Mouse (Mus musculus) CD4-positive, CD25-positive, alpha-beta regulatory T cell (primary cell): Measurements from ENCODE around the gene Zkscan8. TPM values are rescaled to one million over a fixed set of nuclear protein-coding genes. Genes with fewer than 3 reads are reported as not detected.

ENCODE experiments used
- polyA plus RNA-seq: library from polyadenylated mRNA; unstranded; fragments of 100-300 nt; shearing (Covaris generic); gene quantifications from one replicate; pipeline ENCODE4 v1.2.1, GENCODE M21; 2017

Gene Zkscan8
- 7.3 TPM for polyA plus RNA-seq

GRCm38 (mm10) chr13:21530781-21531201 lies at the start of gene Zkscan8:
Zkscan8 (minus strand) TSS chr13:21531120.

DNA sequence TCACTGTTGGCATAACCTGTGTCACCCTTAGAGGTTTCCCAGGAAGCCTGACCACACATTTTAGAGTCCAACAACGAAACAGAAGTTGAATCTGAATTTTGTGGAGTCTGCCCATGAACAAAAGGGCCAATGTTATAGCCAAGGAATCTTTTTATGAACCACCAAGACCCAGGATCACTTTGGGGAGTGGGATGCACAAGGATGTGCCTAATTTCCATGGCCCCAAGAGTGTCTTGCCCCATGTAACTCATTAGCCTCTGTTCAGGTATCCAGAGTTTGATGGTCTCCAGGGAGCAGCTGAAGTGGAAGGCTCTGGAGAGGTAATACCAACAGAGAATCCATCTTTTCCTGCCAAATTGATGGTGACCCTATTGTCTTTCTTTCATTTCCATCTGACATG lies 28.9 kb upstream of the Zkscan8 start, which contains the start of gene Olfr1535:
Olfr1535 (minus strand) TSS at position 101 of the 400 bp plus-strand sequence.

DNA sequence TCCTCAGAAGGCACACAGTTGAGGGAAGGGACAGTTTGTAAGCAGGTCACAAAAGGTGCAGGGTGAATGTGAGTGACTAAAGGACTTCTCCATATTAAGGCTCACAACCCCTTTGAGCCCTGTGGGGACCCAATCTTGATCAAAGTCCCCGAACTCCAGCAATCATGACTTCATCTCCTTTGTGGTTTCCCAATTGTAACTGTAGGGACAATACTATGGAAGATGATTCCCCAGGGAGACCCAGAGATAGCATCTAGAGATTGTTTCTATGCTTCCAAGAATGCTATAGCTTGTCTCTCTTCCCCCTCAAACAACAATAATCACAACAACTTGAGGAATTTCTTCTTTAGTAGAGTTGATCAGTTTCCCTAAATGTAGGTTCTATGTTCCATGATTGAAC lies 11.8 kb upstream of the Zkscan8 start, which contains the start of gene Olfr1366:
Olfr1366 (minus strand) TSS at position 101 of the 400 bp plus-strand sequence.

DNA sequence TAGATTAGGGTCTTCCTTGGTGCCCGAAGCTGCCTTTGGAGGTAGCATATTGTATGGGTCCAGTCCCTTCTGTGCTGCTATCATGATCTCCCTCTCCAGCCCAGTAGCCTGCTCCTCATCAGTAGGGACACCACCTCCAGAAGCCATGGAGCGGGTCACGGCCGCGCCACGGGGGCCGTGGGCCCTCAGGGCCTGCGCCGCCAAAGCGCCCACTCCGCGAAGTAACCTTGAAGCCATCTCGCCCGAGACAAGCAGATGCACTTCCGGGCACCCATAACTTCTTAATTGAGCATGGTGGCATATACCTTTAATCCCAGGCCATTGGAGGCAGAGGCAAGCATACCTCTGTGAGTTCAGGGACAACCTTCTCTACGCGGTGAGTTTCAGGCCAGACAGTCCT lies 29.7 kb downstream of the Zkscan8 start, which contains the start of gene Gm11273:
Gm11273 (minus strand) TSS at position 237 of the 400 bp plus-strand sequence.

DNA sequence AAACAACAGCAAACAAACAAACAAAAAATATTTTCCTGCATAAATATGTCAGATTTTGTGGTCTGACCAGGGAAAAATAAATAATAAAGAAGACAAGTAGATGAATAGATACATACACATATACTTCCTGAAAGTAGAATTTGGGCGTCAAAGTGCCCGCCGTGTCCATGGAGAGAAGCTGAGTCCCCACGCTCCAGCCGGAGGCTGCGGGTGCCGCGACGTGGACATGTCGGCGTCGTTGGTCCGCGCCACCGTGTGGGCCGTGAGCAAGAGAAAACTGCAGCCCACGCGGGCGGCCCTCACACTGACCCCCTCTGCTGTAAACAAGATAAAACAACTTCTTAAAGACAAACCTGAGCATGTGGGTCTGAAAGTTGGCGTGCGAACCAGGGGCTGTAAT lies 35.8 kb downstream of the Zkscan8 start, which contains the start of gene AK157302:
AK157302 (plus strand) TSS at position 144 of the 400 bp plus-strand sequence.

DNA sequence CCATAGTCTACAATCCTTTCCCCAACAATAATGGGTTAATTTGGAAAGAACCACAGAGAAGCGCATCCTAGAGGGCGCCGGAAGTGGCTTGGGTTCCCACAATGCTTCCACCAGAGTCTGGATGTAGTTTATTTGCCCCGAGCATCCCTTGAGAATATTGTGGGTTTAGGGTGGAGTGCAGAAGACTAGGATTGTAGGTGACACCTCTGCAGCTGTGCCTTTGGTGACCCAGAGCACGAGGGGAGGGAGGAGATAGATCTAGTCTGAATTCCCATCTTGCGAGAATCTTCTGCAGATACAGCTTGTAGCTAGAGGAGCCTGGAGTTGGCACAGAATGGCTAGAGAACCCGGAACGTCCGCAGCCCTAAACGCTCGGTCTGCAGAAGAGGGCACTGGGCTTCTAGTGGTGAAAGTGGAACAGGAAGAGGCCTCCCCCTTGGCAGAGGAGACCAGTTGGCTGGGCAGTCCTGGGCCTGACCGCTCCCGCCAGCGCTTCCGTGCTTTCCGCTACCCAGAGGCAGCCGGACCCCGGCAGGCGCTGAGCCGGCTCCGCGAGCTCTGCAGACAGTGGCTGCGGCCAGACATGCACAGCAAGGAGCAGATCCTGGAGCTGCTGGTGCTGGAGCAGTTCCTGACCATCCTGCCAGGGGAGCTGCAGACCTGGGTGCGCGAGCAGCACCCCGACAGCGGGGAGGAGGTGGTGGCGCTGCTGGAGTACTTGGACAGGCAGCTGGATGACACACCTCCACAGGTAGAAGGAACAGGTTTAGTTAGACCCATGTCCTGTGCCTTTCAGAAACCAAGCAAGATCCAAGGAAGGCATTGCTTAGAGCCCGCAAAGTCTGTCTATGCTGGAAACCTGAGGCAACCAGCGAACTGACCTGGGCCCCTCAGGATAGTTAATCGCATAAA lies 51.9 kb downstream of the Zkscan8 start, which contains the start of the genes Zkscan4 and Gm10065:
Zkscan4 (plus strand) TSS at position 149 of the 912 bp plus-strand sequence.
Gm10065 (minus strand) TSS at position 683 of the 912 bp plus-strand sequence.

GRCm38 (mm10) chr13:21468061-21469019 lies 62.6 kb downstream of the Zkscan8 start, which contains the start of gene Nkapl:
Nkapl (minus strand) TSS chr13:21468509.

Other genes starting within 250 kb of the Zkscan8 start
- not detected for gene Gpx5, start 238.4 kb downstream of the Zkscan8 start, polyA plus RNA-seq
- gene Gpx6, start 219.0 kb downstream of the Zkscan8 start, polyA plus RNA-seq, result not detected
- gene Olfr1367, start 184.2 kb downstream of the Zkscan8 start, polyA plus RNA-seq, result not detected
- 11.1 TPM for gene Zscan12, start 168.3 kb downstream of the Zkscan8 start, polyA plus RNA-seq
- 65.3 TPM for gene Zkscan3, start 128.4 kb downstream of the Zkscan8 start, polyA plus RNA-seq
- 0.51 TPM for gene Pgbd1, start 90.1 kb downstream of the Zkscan8 start, polyA plus RNA-seq
- gene Zscan26, start 77.4 kb downstream of the Zkscan8 start, polyA plus RNA-seq, result 7.3 TPM
- gene Nkapl, start 62.6 kb downstream of the Zkscan8 start, polyA plus RNA-seq, result not detected
- gene Zkscan4, start 52.2 kb downstream of the Zkscan8 start, polyA plus RNA-seq, result 0.13 TPM
- not detected for gene Gm10065, start 51.7 kb downstream of the Zkscan8 start, polyA plus RNA-seq
- not detected for gene AK157302, start 35.9 kb downstream of the Zkscan8 start, polyA plus RNA-seq
- 8.7 TPM for gene Gm11273, start 29.7 kb downstream of the Zkscan8 start, polyA plus RNA-seq
- not detected for gene Olfr1366, start 11.7 kb upstream of the Zkscan8 start, polyA plus RNA-seq
- gene Olfr1535, start 28.8 kb upstream of the Zkscan8 start, polyA plus RNA-seq, result not detected
- gene Olfr1364, start 50.6 kb upstream of the Zkscan8 start, polyA plus RNA-seq, result not detected
- gene Olfr1362, start 82.9 kb upstream of the Zkscan8 start, polyA plus RNA-seq, result not detected
- gene Olfr11, start 111.4 kb upstream of the Zkscan8 start, polyA plus RNA-seq, result not detected
- not detected for gene Olfr1361, start 132.3 kb upstream of the Zkscan8 start, polyA plus RNA-seq
- gene Olfr1360, start 146.3 kb upstream of the Zkscan8 start, polyA plus RNA-seq, result not detected
- not detected for gene Olfr1359, start 167.0 kb upstream of the Zkscan8 start, polyA plus RNA-seq
- gene Hist1h2bl, start 185.0 kb upstream of the Zkscan8 start, polyA plus RNA-seq, result 2.4 TPM
- gene Hist1h2ai, start 185.3 kb upstream of the Zkscan8 start, polyA plus RNA-seq, result 14.3 TPM
- not detected for gene Hist1h3h, start 186.5 kb upstream of the Zkscan8 start, polyA plus RNA-seq
- 0.87 TPM for gene Hist1h2bm, start 190.9 kb upstream of the Zkscan8 start, polyA plus RNA-seq
- gene Hist1h4j, start 203.9 kb upstream of the Zkscan8 start, polyA plus RNA-seq, result 0.80 TPM
- gene Hist1h4k, start 219.4 kb upstream of the Zkscan8 start, polyA plus RNA-seq, result 8.1 TPM
- gene Hist1h2ak, start 222.7 kb upstream of the Zkscan8 start, polyA plus RNA-seq, result 1.6 TPM
- not detected for gene Hist1h2bn, start 223.0 kb upstream of the Zkscan8 start, polyA plus RNA-seq
- 1.8 TPM for gene Hist1h1b, start 249.5 kb upstream of the Zkscan8 start, polyA plus RNA-seq